Mouse (Mus musculus) 416B (cell line): ENCODE results near the gene Rab33b.

Experiments
- DNase-seq: peaks from one replicate; pipeline ENCODE4 v3.0.0; 2011; ENCODE audit warnings: low read depth

Rab33b gene

GRCm38 (mm10) chr3:51511983-51512382 lies 28.3 kb downstream of the Rab33b start:
- no peak for DNase-seq

- no peak for DNase-seq
These were observed 33.7 kb downstream of the Rab33b start for GRCm38 (mm10) chr3:51517467-51517866.

- DNase-seq: peak; percentile 85
These were observed 34.4 kb downstream of the Rab33b start for GRCm38 (mm10) chr3:51517878-51518762.

- DNase-seq: no peak
These were observed 35.0 kb downstream of the Rab33b start for GRCm38 (mm10) chr3:51518763-51519121.

GRCm38 (mm10) chr3:51521262-51521661 lies 37.5 kb downstream of the Rab33b start:
- DNase-seq: no peak

- DNase-seq: no peak
These were observed 41.6 kb downstream of the Rab33b start for GRCm38 (mm10) chr3:51525186-51525785.

GRCm38 (mm10) chr3:51526891-51527290 lies 43.2 kb downstream of the Rab33b start:
- DNase-seq: no peak

- no peak for DNase-seq
These were observed 48.0 kb downstream of the Rab33b start for GRCm38 (mm10) chr3:51531473-51532281.

GRCm38 (mm10) chr3:51532282-51532620 lies 48.5 kb downstream of the Rab33b start:
- DNase-seq: no peak

- no peak for DNase-seq
These were observed 49.9 kb downstream of the Rab33b start for GRCm38 (mm10) chr3:51533573-51533972.

GRCm38 (mm10) chr3:51534013-51534412 lies 50.3 kb downstream of the Rab33b start:
- DNase-seq: no peak

- peak; percentile 76 for DNase-seq
These were observed 56.1 kb downstream of the Rab33b start for GRCm38 (mm10) chr3:51539567-51540408.

- DNase-seq: no peak
These were observed 56.9 kb downstream of the Rab33b start for GRCm38 (mm10) chr3:51540659-51541058.

- no peak for DNase-seq
These were observed 60.9 kb downstream of the Rab33b start for GRCm38 (mm10) chr3:51544442-51545128.
